Mouse (Mus musculus) cortical plate, adult 2 months (tissue): Measurements from ENCODE around the gene Defb21.

Experiments used
- CTCF ChIP-seq: fragments of 200-500 bp; IDR thresholded peaks from 2 replicates; pipeline ENCODE4 v1.5.1; 2011; ENCODE audit warnings: mild to moderate bottlenecking, control low read depth, low read length; ENCODE audit not compliant: insufficient read depth; ENCODE audit errors: extremely low read depth
- POLR2A ChIP-seq: fragments of 200-500 bp; IDR thresholded peaks from 2 replicates; pipeline ENCODE4 v1.6.1; 2011; ENCODE audit warnings: mild to moderate bottlenecking, low read length, control low read depth; ENCODE audit not compliant: insufficient read depth; ENCODE audit errors: extremely low read depth

DNA sequence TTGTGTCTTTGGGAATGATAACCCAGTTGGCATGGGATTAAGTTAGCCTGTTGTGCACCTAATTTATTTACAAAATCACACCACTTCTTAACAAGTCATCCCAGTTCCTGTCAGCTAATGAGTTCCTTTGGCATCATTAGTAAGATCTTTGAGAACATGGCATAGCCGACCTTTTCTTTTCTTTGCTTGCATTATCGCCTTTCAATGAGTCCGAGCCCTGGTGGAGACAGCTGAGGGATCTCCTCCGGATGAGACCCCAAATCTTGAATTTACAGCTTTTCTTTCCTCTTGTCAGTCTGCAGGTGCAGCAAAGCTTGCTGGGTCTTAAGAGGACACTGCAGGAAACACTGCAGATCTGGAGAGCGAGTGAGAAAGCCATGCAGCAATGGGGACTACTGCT is 3.5 kb upstream of the Defb21 start, which contains the start of gene Gm17416:
- no peak for TF ChIP-seq CTCF
- TF ChIP-seq POLR2A, result no peak
